Mouse (Mus musculus) NIH3T3 (cell line): Measurements from ENCODE around the gene Pih1d1.
"Not testable (repeated sequence)": the region's sequence is repeated elsewhere in the genome, so short reads cannot be mapped to it uniquely, and the experiment has no call there.

Source experiments
- DNase-seq: peaks from one replicate; pipeline ENCODE4 v3.0.0-alpha.2; 2012; ENCODE audit warnings: low read depth

The Pih1d1 gene

DNA sequence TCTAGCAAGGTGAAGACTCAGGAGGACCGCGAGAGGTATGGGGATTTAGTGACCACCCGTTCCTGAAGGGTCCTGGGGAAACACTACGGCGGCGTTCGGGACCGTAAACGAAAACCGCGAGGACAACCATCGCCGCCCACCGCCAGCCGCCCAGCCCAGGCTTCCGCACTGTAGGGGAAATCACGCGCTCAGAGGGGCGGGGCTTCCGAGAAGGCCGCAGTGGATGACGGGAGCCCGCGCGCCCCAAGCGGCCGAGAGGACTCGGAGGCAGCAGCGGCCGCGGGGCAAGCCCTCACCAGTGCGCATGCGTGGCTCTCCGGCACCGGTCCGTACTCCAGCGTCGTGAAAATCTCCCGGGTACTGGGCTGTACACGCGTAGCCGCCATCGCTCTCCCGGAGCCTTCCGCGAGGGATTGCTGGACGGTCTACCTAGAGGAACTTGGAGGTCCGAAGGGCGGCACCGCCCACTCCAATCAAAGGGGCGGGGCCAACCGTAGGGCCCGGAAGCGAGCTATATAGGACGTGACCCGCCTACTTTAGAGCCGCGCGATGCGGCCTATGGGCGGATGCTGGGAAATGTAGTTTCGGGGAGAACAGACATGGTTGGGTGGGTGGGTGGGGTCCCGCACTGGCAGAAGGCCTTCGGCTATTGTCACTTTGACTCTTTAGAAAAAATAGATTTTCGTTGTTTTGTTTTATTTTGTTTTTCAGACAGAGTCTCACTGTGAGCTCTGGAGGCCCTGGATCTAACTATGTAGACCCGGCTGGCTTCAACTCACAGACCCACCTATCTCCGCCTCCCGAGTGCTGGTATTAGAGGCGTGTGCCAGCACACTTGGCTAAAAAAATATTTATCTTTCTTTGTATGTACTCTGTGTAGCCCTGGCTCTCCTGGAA, at the start of gene Pih1d1, which contains the start of gene Aldh16a1:
TSS of gene Pih1d1 (plus strand) at position 208 of the 897 bp plus-strand sequence.
TSS of gene Aldh16a1 (minus strand) at position 489 of the 897 bp plus-strand sequence.
- DNase-seq, result peak; percentile 98

DNA sequence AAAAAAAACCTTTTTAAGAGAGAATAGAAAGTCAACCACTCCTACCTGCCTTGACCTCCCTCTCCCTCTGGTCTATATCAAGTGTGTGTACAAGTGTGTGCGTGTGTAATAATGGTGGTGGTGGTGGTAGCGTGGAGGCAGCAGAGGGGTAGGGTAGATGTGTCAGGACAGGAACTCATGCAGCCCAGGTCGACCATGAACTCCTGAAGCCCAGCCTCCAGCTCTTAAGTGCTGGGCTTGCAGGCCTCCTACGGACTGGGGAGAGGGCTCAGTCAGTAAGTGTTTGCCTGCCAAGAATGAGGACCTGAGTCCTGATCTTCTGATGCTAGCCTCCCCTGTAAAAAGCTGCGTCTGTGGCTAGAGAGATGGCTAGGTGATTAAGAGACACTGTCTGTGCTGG, 49.2 kb upstream of the Pih1d1 start:
- no peak for DNase-seq

DNA sequence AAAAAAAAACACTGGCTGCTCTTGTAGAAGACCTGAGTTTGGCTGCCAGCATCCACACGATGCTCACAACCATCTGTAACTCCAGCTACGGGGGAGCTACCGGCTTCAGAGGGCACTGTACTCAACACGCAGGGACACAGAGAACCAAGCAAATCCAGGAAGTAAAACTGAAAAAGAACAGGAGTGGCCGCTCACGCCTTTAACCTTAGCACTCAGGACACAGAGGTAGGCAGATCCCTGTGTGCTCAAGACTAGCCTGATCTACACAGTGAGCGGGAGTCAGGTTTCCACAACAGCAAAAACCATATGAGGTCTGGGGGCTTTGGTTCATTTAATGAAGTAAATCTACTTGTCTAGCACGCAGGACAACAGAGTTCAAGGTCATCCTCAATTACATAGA, 48.6 kb upstream of the Pih1d1 start:
- DNase-seq, result no peak

GRCm38 (mm10) chr7:45106441-45106840, 47.7 kb upstream of the Pih1d1 start:
- no peak for DNase-seq

DNA sequence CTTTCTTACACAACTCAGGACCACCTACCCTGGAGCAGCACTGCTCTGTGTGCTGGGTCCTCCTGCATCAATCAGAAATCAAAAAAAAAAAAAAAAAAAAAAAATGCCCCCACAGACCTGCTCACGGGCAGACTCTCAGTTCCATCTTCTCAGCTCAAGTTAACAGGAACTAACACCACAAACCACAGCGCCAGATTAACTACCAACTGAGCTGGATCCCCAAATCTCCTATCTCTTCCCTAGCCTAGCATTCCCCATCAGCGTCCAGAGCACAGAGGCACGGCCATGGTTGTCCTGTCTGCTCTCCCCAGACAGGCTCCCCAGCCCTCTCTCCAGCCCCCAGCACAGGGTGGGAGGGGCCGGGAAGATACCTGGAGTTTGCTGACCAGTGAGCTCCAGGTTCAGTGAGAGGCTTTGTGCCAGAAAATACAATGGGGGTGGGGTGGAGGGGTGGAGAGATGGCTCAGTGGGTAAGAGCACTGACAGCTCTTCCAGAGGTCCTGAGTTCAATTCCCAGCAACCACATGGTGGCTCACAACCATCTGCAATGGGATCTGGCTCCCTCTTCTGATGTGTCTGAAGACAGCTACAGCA, 47.0 kb upstream of the Pih1d1 start:
- DNase-seq, result no peak

DNA sequence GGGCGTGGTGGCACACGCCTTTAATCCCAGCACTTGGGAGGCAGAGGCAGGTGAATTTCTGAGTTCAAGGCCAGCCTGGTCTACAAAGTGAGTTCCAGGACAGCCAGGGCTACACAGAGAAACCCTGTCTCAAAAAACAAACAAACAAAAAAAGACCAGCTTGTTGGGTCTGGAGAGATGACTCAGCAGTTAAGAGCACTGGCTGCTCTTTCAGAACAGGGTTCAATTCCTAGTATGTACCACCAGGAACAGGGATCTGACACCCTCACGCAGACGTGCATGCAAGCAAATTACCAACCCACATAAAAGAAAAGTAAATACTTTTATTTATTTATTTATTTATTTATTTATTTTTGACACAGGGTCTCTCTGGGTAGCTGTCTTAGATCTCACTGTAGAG, 44.0 kb upstream of the Pih1d1 start:
- not testable (repeated sequence) for DNase-seq

DNA sequence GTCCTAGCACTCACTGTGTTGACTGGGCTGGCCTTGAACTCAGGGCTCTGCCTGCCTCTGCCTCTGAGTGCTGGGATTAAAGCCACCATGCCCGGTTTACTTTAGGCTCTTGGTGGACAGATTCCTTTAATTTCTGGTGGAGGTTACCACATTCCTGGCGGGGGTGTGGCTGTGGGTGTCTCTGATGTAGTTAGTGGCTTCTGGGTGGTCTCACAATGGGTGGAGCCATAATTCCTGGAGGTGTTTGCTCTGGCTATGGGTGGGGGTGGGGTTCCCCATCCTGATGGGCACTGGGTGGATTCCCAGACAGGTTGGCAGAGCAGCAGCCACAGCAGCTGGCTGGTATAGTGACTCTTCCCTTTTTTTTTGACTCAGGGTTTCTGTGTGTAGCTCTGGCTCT, 42.2 kb upstream of the Pih1d1 start:
- DNase-seq, result no peak

DNA sequence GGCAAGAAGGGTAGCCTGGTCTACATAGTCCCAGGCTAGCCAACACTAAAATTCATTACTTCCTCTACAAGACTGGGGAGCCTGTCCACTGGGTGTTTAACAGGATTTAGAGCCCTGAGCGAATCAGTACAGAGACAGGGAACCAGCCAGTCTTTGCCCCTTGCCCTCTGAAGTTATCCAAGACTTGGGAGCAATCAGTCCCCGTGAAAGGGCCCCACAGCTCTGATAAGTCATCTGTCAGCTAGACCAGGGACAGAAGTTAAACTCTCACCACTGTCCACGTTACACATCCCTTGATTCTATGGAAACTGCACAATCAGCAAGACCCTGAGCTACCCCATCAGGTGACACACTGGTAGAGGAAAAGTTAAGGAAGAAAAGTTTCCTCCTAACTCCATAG, 41.6 kb upstream of the Pih1d1 start:
- no peak for DNase-seq

GRCm38 (mm10) chr7:45113476-45113875, 40.6 kb upstream of the Pih1d1 start:
- DNase-seq, result no peak

- DNase-seq, result no peak
These were observed 36.5 kb upstream of the Pih1d1 start for GRCm38 (mm10) chr7:45117566-45117965.

- no peak for DNase-seq
These were observed 35.8 kb upstream of the Pih1d1 start for GRCm38 (mm10) chr7:45118336-45118735.

DNA sequence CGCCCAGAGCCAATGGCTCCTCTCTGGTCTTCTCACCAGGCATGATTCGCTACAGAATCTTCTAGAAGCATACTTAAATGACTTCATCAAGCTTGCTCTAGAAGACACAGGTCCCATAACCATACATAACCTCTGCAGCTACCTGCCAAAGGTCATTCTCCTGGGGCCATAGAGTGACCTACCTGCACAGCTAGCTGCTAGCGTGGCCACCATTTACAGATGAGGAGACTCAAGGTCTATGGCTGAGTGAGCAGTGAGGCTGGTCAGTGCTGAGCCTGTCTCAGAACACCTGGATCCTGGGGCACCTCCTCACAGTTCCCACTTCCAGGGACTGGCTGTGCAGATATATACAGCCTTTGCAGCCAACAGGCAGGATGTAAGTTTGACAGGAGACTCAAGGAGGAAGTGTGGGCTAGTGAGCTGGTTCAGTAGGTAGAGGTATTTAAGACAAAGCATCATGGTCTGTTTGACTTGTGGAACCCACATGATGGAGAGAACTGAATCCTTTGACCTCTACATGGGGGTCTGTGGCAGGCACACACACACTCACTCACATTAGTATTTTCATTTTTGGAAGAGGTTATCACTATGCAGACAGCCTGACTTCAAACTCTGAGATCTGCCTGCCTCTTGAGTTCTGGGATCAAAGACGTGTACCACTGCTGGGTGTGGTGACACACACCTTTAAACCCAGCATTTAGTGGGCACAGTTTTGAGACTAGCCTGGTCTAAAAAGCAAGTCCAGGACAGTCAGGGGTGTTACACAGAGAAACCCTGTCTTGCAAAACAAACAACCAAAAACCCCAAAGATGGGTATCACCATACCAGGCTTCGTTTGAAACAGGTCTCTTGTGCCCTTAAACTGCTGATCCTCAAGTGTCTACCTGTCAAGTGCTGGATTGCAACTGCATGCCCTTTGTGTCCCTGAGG, 34.1 kb upstream of the Pih1d1 start:
- no peak for DNase-seq

DNA sequence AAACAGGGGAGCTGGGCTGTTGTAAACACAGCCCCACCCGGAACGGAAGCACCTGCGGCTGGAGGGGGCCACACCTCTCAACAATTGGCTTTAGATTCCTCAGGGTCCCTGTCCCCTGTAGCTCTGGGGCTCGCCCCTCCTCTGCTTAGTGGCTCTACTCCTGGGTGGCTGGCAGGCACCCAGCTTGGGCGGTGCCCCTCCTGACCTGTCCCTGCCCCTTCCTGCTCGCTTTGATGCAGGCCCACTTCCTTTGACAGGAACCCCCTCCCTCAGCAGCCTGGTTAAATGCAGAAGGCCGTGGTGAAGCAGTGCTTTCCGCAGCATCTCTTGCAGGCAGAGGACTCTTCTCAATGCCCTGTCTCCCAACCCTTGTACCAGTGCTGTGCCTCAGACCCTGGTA, 32.7 kb upstream of the Pih1d1 start:
- DNase-seq, result no peak

GRCm38 (mm10) chr7:45121966-45122365, 32.1 kb upstream of the Pih1d1 start:
- DNase-seq, result no peak

DNA sequence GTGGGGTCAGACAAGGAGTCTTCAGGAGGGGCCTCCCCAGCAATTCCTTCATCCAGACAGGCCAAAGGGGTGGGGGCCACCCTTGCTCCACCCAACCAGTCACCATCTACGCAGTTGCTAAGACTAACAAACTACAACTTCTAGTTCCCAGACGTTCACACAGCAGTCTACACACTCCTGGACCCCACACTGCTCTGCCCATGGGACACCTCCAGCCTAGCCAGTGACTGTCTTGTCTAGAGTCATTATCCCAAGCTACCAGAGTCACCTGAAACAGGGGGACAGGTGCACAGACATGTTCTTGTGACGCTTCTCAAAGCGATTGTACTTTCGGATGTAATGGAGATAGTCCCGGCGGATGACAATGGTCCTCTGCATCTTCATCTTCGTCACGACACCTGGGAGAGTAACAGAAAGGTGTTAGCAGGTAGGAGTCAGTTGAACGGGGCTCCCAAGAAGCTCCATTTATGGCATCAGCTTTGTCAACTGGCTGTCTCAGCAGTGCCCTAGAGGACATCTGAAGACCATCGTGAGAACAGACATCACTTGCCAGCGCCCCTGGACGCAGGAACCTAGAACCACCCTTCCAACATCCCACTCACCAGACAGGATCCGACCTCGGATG, 31.4 kb upstream of the Pih1d1 start:
- DNase-seq, result no peak

GRCm38 (mm10) chr7:45123186-45123570, 30.9 kb upstream of the Pih1d1 start:
- DNase-seq, result peak; percentile 73

- peak; percentile 100 for DNase-seq
These were observed 29.6 kb upstream of the Pih1d1 start, which contains the start of gene Rps11 for GRCm38 (mm10) chr7:45124224-45125143. Gene Rps11, minus strand, starts transcription at chr7:45124439.

GRCm38 (mm10) chr7:45125144-45125600, 28.9 kb upstream of the Pih1d1 start:
- peak; percentile 74 for DNase-seq

GRCm38 (mm10) chr7:45125649-45126048, 28.5 kb upstream of the Pih1d1 start:
- DNase-seq, result not testable (repeated sequence)

DNA sequence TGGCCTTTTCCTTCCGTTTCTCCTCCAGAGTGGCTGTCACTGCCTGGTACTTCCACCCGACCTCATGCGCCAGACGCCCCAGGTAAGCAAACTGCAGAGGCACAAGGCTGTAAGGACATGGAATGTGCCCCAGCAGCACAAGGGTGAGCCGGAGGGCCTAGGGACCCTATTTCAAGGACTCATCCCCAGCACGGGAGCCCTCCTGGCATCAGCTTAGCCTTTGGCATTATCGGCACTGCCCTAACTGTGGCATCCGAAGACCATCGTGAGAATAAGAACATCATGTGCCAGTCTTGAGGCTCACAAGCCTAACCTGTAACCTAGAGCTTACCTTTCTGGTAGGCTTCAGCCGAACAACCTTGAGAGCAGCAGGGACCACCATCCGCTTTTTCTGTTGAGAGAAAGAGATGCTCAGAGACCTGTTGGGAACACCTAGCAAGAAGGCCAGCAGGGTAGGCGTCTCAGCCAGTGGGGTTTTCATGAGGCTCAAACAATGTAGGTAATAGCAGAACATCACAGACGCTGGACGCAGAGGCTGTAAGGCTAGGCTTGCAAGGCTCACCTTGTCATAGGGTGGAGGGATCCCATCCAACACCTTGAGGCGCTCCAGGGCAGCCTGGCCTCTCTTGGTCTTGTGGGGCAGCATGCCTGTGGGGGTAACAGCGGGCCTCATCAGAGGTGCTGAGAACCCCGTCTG, 27.8 kb upstream of the Pih1d1 start:
- peak; percentile 16 for DNase-seq
